Mouse (Mus musculus) hematopoietic stem cell, adult 5-6 weeks (primary cell): ENCODE measurements around the gene Trem3. TPM values are rescaled to one million over a fixed set of nuclear protein-coding genes. Genes with fewer than 3 reads are reported as not detected.

Source experiments
- ATAC-seq, 2 experiments: fragments of 125-278 bp in 1 of 2; replicated peaks in 1 of 2; 2 replicates each; pipeline ENCODE4 v1.8.0; 2016 to 2017; ENCODE audit warnings: inconsistent platforms in 2 of 2, mild to moderate bottlenecking in 2 of 2, moderate number of reproducible peaks in 2 of 2, low read depth in 1 of 2, moderate TSS enrichment in 1 of 2; ENCODE audit not compliant: low FRiP score in 2 of 2, poor library complexity in 2 of 2, severe bottlenecking in 2 of 2, insufficient read depth in 1 of 2, low TSS enrichment in 1 of 2
- total RNA-seq: library from RNA; stranded (forward); fragments of 172-1452, 232-1000 nt; gene quantifications from 2 replicates; pipeline ENCODE4 v1.2.3, GENCODE M21; 2017

Trem3 gene
- total RNA-seq, 1 experiment from 2014 or later: 7.2 TPM

- no peak for ATAC-seq
These were observed 52.2 kb downstream of the Trem3 start for GRCm38 (mm10) chr17:48299756-48300155.

GRCm38 (mm10) chr17:48300199-48300598 lies 52.6 kb downstream of the Trem3 start:
- ATAC-seq: peak; percentile 80 to 87

GRCm38 (mm10) chr17:48300861-48301260 lies 53.3 kb downstream of the Trem3 start:
- ATAC-seq: peak; percentile 74 to 80

- no peak for ATAC-seq
These were observed 54.2 kb downstream of the Trem3 start for GRCm38 (mm10) chr17:48301792-48302191.

Other genes starting within 250 kb of the Trem3 start
- gene 1700122O11Rik, start 209.5 kb upstream of the Trem3 start, total RNA-seq: not detected in 2 replicates
- not detected in 2 replicates for gene 1700067P10Rik, start 158.5 kb upstream of the Trem3 start, total RNA-seq
- gene 9830107B12Rik, start 101.5 kb upstream of the Trem3 start, total RNA-seq: 2.9 and 4.4 TPM in 2 replicates
- gene A530064D06Rik, start 80.5 kb upstream of the Trem3 start, total RNA-seq: 1.0 and 9.2 TPM in 2 replicates
- gene Trem1, start 15.0 kb upstream of the Trem3 start, total RNA-seq: 7.4 and 13.9 TPM in 2 replicates
- 0.56 TPM in 1 of 2 replicates, not detected in the other for gene Treml4, start 16.5 kb downstream of the Trem3 start, total RNA-seq
- 102 TPM in 2 replicates for gene Treml2, start 51.7 kb downstream of the Trem3 start, total RNA-seq
- gene B430306N03Rik, start 68.4 kb downstream of the Trem3 start, total RNA-seq: 4.2 and 4.9 TPM in 2 replicates
- not detected in 2 replicates for gene Trem2, start 98.6 kb downstream of the Trem3 start, total RNA-seq
- 0.63 and 2.7 TPM in 2 replicates for gene Treml1, start 112.1 kb downstream of the Trem3 start, total RNA-seq
- gene Nfya, start 162.1 kb downstream of the Trem3 start, total RNA-seq: 47.1 and 83.8 TPM in 2 replicates
- gene Oard1, start 162.2 kb downstream of the Trem3 start, total RNA-seq: 60.4 and 65.4 TPM in 2 replicates
- gene Apobec2, start 185.2 kb downstream of the Trem3 start, total RNA-seq: not detected in 2 replicates
- gene Tspo2, start 203.7 kb downstream of the Trem3 start, total RNA-seq: 1.2 and 10.7 TPM in 2 replicates
- gene Unc5cl, start 207.1 kb downstream of the Trem3 start, total RNA-seq: 2.6 and 4.5 TPM in 2 replicates